Mouse (Mus musculus) frontal cortex, postnatal 10 days (tissue): ENCODE measurements around the gene Arhgap25.
"Not testable (repeated sequence)": the region's sequence is repeated elsewhere in the genome, so short reads cannot be mapped to it uniquely, and the experiment has no call there.

Source experiments
- DNase-seq, 2 experiments: peaks; one replicate each; pipeline ENCODE4 v3.0.0; 2022; ENCODE audit warnings: low spot score in 2 of 2, mixed read lengths in 1 of 2

Gene Arhgap25

GRCm38 (mm10) chr6:87535651-87536050 is 2.6 kb upstream of the Arhgap25 start:
- DNase-seq = peak in 1 of 2 experiments; percentile 44

- DNase-seq = no peak
These were observed 2.0 kb upstream of the Arhgap25 start for GRCm38 (mm10) chr6:87534855-87535575.

GRCm38 (mm10) chr6:87531456-87532015 is 1.5 kb downstream of the Arhgap25 start:
- no peak for DNase-seq

- no peak for DNase-seq
These were observed 2.7 kb downstream of the Arhgap25 start for GRCm38 (mm10) chr6:87530386-87530785.

- no peak for DNase-seq
These were observed 5.1 kb downstream of the Arhgap25 start for GRCm38 (mm10) chr6:87527846-87528557.

GRCm38 (mm10) chr6:87527366-87527765 is 5.7 kb downstream of the Arhgap25 start:
- DNase-seq = no peak

- DNase-seq = no peak
These were observed 7.9 kb downstream of the Arhgap25 start for GRCm38 (mm10) chr6:87525126-87525525.

GRCm38 (mm10) chr6:87524281-87524680 is 8.8 kb downstream of the Arhgap25 start:
- DNase-seq = no peak

GRCm38 (mm10) chr6:87523736-87524135 is 9.3 kb downstream of the Arhgap25 start:
- no peak for DNase-seq

GRCm38 (mm10) chr6:87523085-87523484 is 10.0 kb downstream of the Arhgap25 start:
- DNase-seq = no peak

GRCm38 (mm10) chr6:87522236-87522635 is 10.8 kb downstream of the Arhgap25 start:
- peak in 1 of 2 experiments; percentile 62 for DNase-seq

- DNase-seq = not testable (repeated sequence)
These were observed 11.4 kb downstream of the Arhgap25 start for GRCm38 (mm10) chr6:87521705-87522104.

- no peak for DNase-seq
These were observed 12.5 kb downstream of the Arhgap25 start for GRCm38 (mm10) chr6:87520572-87520971.

- no peak for DNase-seq
These were observed 13.2 kb downstream of the Arhgap25 start for GRCm38 (mm10) chr6:87519809-87520208.

- no peak for DNase-seq
These were observed 14.4 kb downstream of the Arhgap25 start for GRCm38 (mm10) chr6:87518622-87519021.

GRCm38 (mm10) chr6:87517753-87518409 is 15.2 kb downstream of the Arhgap25 start:
- no peak for DNase-seq

- DNase-seq = no peak
These were observed 18.7 kb downstream of the Arhgap25 start for GRCm38 (mm10) chr6:87514321-87514720.

- peak in 1 of 2 experiments; percentile 64 for DNase-seq
These were observed 19.9 kb downstream of the Arhgap25 start for GRCm38 (mm10) chr6:87513046-87513767.

GRCm38 (mm10) chr6:87510999-87511398 is 22.1 kb downstream of the Arhgap25 start:
- no peak for DNase-seq

- DNase-seq = no peak
These were observed 23.3 kb downstream of the Arhgap25 start for GRCm38 (mm10) chr6:87509806-87510205.

- no peak for DNase-seq
These were observed 28.2 kb downstream of the Arhgap25 start for GRCm38 (mm10) chr6:87504875-87505274.

- DNase-seq = no peak
These were observed 29.1 kb downstream of the Arhgap25 start for GRCm38 (mm10) chr6:87503976-87504375.
